Mouse (Mus musculus): ENCODE results near the gene Olfr1104. TPM values are rescaled to one million over a fixed set of nuclear protein-coding genes. Genes with fewer than 3 reads are reported as not detected.

The Olfr1104 gene
- total RNA-seq (2022), result not detected

DNA sequence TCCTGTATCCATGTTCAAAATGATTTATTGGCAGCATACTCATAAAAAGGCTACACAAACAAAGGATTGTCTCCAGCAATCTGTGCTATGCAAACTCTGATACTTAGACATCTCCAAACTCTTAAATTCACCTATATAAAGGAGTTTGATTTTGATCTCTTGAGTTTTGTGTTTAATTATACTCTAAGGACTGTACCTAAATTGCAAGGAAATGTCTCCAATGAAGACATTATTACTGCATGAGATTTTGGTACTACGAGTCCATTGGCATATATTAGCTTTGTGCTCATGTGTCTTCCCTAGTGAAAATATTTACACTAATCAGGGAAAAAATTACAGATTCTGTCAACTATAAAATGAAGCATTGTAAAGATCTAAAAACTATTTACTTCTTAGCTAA, at the start of gene Olfr1104:
Olfr1104 (minus strand) TSS at position 101 of the 400 bp plus-strand sequence.
- DNase-seq, result no peak

DNA sequence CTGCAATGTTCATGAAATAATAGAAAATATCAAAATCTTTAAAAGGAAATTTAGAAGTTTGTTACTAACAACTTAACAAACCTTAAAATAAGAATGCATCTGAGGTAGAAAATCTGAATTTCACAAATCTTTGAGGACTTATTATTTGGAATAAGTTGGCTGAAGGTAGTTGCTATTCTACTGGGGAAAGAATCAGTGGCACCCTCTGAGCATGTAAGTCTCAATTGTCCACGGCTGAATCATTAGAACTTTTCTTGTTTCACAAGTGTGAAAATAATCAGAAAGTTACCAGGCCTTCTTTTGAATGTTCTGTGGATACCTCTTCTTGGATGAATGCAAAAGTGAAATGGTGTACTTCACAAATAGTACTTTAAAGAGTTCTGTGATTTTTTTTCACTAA, 48.8 kb upstream of the Olfr1104 start, which contains the start of gene Olfr1107:
Olfr1107 (minus strand) TSS at position 101 of the 400 bp plus-strand sequence.
- no peak for DNase-seq

DNA sequence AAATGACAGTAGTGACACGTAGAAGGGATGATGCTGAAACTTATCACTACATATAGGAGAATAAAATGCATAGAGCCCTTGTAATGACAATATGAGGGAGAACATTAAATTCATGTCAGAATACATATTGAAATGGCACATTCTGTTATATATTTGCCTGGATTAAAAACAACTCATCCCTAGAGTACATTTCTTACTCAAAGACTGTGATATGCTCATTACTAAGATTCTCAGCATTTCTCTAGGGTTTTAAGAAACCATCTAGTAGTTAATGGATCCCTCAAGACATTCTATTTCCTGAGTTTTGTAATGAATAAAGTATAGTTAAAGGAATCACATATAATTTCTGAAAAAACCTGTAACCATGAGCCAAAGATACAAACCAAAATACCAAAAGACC, 25.3 kb upstream of the Olfr1104 start, which contains the start of gene Olfr1106:
Olfr1106 (minus strand) TSS at position 101 of the 400 bp plus-strand sequence.
- no peak for DNase-seq

DNA sequence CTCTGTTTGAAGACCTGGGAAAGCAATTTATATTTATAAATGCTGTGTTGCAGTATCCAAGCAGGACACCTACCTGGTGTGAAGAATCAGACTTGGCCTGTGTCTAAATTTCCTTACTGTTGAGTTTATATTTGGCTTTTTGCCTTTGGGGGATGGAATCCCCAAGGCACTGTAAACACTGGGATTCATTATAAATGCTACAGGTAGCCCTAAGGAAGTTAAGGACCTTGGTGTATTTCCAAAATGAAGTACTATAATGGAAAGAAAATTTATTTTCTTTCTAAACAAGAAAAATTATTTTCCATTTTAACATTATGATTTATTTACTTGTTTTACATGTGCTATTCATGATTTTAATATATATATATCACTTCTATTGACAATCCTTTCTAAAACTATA, 9.6 kb upstream of the Olfr1104 start, which contains the start of gene Olfr1105:
Olfr1105 (minus strand) TSS at position 101 of the 400 bp plus-strand sequence.
- no peak for DNase-seq

DNA sequence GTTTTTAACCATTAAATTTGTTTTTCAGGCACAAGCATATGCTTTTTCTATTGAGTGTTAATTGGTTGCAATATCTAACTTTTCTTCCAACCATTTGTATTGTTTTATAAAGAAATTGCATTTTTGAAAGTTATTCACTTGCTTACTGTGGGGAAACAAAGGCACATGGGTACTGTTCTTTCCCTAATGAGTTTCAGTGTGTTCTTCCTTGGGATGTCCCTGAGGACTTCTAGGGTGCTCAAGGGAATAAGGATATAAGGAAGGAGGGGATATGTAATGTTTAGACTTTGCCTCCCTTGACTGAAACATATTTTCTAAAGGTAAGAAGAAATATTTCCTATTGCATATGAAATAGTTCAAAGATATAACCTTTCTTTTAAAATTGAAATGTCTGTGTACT, 28.8 kb downstream of the Olfr1104 start, which contains the start of gene Olfr1102:
Olfr1102 (plus strand) TSS at position 301 of the 400 bp plus-strand sequence.
- no peak for DNase-seq

DNA sequence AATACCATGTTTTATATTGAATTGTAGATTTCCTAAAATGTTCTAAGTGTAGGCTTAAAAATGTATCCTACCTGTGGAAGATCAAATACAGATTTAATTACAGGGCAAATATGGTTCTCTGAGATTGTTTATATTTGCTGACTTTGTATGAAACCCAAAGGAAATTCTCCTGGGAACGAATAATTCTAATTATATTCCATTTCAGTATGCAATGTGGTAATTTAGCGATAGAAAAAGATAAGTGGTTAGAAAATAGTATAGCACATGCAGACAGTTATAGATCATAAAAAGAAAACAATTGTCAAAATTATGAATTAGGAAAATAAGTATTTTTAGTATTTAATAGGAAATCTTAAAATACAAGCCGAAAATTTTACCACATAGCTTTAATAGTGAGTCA, 35.8 kb downstream of the Olfr1104 start, which contains the start of gene Olfr1101:
Olfr1101 (minus strand) TSS at position 101 of the 400 bp plus-strand sequence.
- no peak for DNase-seq

DNA sequence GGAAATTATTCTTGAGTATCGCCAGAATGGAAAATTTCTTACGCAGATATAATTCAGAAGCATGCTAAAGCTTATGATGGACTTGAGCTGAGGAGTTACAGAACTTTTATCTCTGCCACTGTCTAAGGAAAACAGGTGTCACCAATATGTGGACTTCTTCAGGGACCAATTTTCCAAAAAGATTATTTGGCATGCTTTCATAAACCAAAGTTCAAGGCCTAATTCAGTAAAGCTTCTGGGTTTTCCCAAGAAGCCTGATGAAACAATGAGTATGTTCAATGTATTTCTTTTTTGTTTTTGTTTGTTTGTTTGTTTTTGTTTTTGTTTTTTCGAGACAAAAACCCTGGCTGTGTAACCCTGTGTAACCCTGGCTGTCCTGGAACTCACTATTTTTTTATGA, 47.0 kb downstream of the Olfr1104 start, which contains the start of gene Olfr1100:
Olfr1100 (minus strand) TSS at position 101 of the 400 bp plus-strand sequence.
- no peak for DNase-seq

Other genes starting within 250 kb of the Olfr1104 start
- gene Olfr1093, start 244.6 kb downstream of the Olfr1104 start, total RNA-seq (2022), result not detected
- gene Olfr141, start 217.1 kb downstream of the Olfr1104 start, total RNA-seq (2022), result not detected
- gene Olfr1094, start 202.4 kb downstream of the Olfr1104 start, total RNA-seq (2022), result not detected
- gene Olfr1095, start 175.4 kb downstream of the Olfr1104 start, total RNA-seq (2022), result not detected
- gene Gm13723, start 152.3 kb downstream of the Olfr1104 start, total RNA-seq (2022), result not detected
- not detected for gene Olfr1097, start 134.9 kb downstream of the Olfr1104 start, total RNA-seq (2022)
- gene Olfr1098, start 102.5 kb downstream of the Olfr1104 start, total RNA-seq (2022), result not detected
- not detected for gene Olfr1099, start 66.4 kb downstream of the Olfr1104 start, total RNA-seq (2022)
- not detected for gene Olfr1100, start 47.1 kb downstream of the Olfr1104 start, total RNA-seq (2022)
- not detected for gene Olfr1101, start 35.9 kb downstream of the Olfr1104 start, total RNA-seq (2022)
- gene Olfr1102, start 28.7 kb downstream of the Olfr1104 start, total RNA-seq (2022), result not detected
- not detected for gene Olfr1105, start 9.5 kb upstream of the Olfr1104 start, total RNA-seq (2022)
- gene Olfr1106, start 25.2 kb upstream of the Olfr1104 start, total RNA-seq (2022), result not detected
- not detected for gene Olfr1107, start 48.7 kb upstream of the Olfr1104 start, total RNA-seq (2022)
- gene Olfr1109, start 68.9 kb upstream of the Olfr1104 start, total RNA-seq (2022), result not detected
- gene Olfr259, start 87.5 kb upstream of the Olfr1104 start, total RNA-seq (2022), result not detected
- gene Olfr1110, start 113.2 kb upstream of the Olfr1104 start, total RNA-seq (2022), result not detected
- not detected for gene Olfr1111, start 125.5 kb upstream of the Olfr1104 start, total RNA-seq (2022)
- gene Olfr1112, start 160.7 kb upstream of the Olfr1104 start, total RNA-seq (2022), result not detected
- gene Olfr1113, start 181.9 kb upstream of the Olfr1104 start, total RNA-seq (2022), result not detected
- gene Olfr1115, start 220.9 kb upstream of the Olfr1104 start, total RNA-seq (2022), result not detected
- not detected for gene Olfr1116, start 240.5 kb upstream of the Olfr1104 start, total RNA-seq (2022)